Mouse (Mus musculus) kidney, adult 10 weeks (tissue): ENCODE data around the gene Hist1h2an. TPM values are rescaled to one million over a fixed set of nuclear protein-coding genes. Genes with fewer than 3 reads are reported as not detected.

ENCODE experiments used
- polyA plus RNA-seq: library from polyadenylated mRNA; stranded (reverse); fragments of 350-450 nt; fragmentation: Illumina TruSeq; extraction: RNeasy Lipid Tissue Mini Kit (QIAGEN cat#74804); gene quantifications from one replicate; pipeline ENCODE4 v1.2.3, GENCODE M21; 2014; ENCODE audit warnings: low read depth, low replicate concordance

Hist1h2an gene
- not detected for polyA plus RNA-seq

GRCm38 (mm10) chr13:21786899-21787629, at the start of gene Hist1h2an, which contains the start of gene Hist1h2bp:
Gene Hist1h2an (minus strand): TSS chr13:21787218.
Gene Hist1h2bp (plus strand): TSS chr13:21787461.

GRCm38 (mm10) chr13:21833461-21833860, 46.4 kb upstream of the Hist1h2an start, which contains the start of the genes Hist1h2ap and Hist1h2br:
Gene Hist1h2ap (minus strand): TSS chr13:21833507.
Gene Hist1h2br (plus strand): TSS chr13:21833743.

GRCm38 (mm10) chr13:21831418-21832394, 44.7 kb upstream of the Hist1h2an start, which contains the start of gene Hist1h4n:
Gene Hist1h4n (minus strand): TSS chr13:21832196.

GRCm38 (mm10) chr13:21811539-21811938, 24.5 kb upstream of the Hist1h2an start, which contains the start of gene Hist1h4m:
Gene Hist1h4m (plus strand): TSS chr13:21811746.

GRCm38 (mm10) chr13:21810073-21810472, 23.1 kb upstream of the Hist1h2an start, which contains the start of the genes Hist1h2bq and Hist1h2ao:
Gene Hist1h2bq (minus strand): TSS chr13:21810197.
Gene Hist1h2ao (plus strand): TSS chr13:21810465.

GRCm38 (mm10) chr13:21783255-21783617, 3.8 kb downstream of the Hist1h2an start, which contains the start of gene Hist1h3i:
Gene Hist1h3i (minus strand): TSS chr13:21783370.

GRCm38 (mm10) chr13:21779767-21780731, 7.0 kb downstream of the Hist1h2an start, which contains the start of gene Hist1h1b:
Gene Hist1h1b (minus strand): TSS chr13:21780625.

GRCm38 (mm10) chr13:21753524-21754285, 33.3 kb downstream of the Hist1h2an start, which contains the start of the genes Hist1h2ak and Hist1h2bn:
Gene Hist1h2ak (minus strand): TSS chr13:21753827.
Gene Hist1h2bn (plus strand): TSS chr13:21754123.

GRCm38 (mm10) chr13:21750159-21751017, 36.6 kb downstream of the Hist1h2an start, which contains the start of gene Hist1h4k:
Gene Hist1h4k (minus strand): TSS chr13:21750505.

Other genes with a start within 250 kb of the Hist1h2an start
- gene Olfr1366, start 244.4 kb downstream of the Hist1h2an start, polyA plus RNA-seq = not detected
- gene Olfr1535, start 227.3 kb downstream of the Hist1h2an start, polyA plus RNA-seq = not detected
- not detected for gene Olfr1364, start 205.5 kb downstream of the Hist1h2an start, polyA plus RNA-seq
- gene Olfr1362, start 173.2 kb downstream of the Hist1h2an start, polyA plus RNA-seq = not detected
- not detected for gene Olfr11, start 144.7 kb downstream of the Hist1h2an start, polyA plus RNA-seq
- gene Olfr1361, start 123.8 kb downstream of the Hist1h2an start, polyA plus RNA-seq = not detected
- not detected for gene Olfr1360, start 109.8 kb downstream of the Hist1h2an start, polyA plus RNA-seq
- gene Olfr1359, start 89.1 kb downstream of the Hist1h2an start, polyA plus RNA-seq = not detected
- gene Hist1h2bl, start 71.1 kb downstream of the Hist1h2an start, polyA plus RNA-seq = not detected
- not detected for gene Hist1h2ai, start 70.8 kb downstream of the Hist1h2an start, polyA plus RNA-seq
- gene Hist1h3h, start 69.6 kb downstream of the Hist1h2an start, polyA plus RNA-seq = not detected
- gene Hist1h2bm, start 65.2 kb downstream of the Hist1h2an start, polyA plus RNA-seq = not detected
- gene Hist1h4j, start 52.2 kb downstream of the Hist1h2an start, polyA plus RNA-seq = 2.0 TPM
- not detected for gene Hist1h4k, start 36.7 kb downstream of the Hist1h2an start, polyA plus RNA-seq
- not detected for gene Hist1h2ak, start 33.4 kb downstream of the Hist1h2an start, polyA plus RNA-seq
- not detected for gene Hist1h2bn, start 33.1 kb downstream of the Hist1h2an start, polyA plus RNA-seq
- gene Hist1h1b, start 6.6 kb downstream of the Hist1h2an start, polyA plus RNA-seq = not detected
- gene Hist1h3i, start 3.8 kb downstream of the Hist1h2an start, polyA plus RNA-seq = not detected
- gene Hist1h2bp, start 243 bp upstream of the Hist1h2an start, polyA plus RNA-seq = not detected
- gene Hist1h2bq, start 23.0 kb upstream of the Hist1h2an start, polyA plus RNA-seq = not detected
- not detected for gene Hist1h2ao, start 23.2 kb upstream of the Hist1h2an start, polyA plus RNA-seq
- not detected for gene Hist1h4m, start 24.5 kb upstream of the Hist1h2an start, polyA plus RNA-seq
- not detected for gene Hist1h4n, start 45.0 kb upstream of the Hist1h2an start, polyA plus RNA-seq
- not detected for gene Hist1h2ap, start 46.3 kb upstream of the Hist1h2an start, polyA plus RNA-seq
- gene Hist1h2br, start 46.5 kb upstream of the Hist1h2an start, polyA plus RNA-seq = 0.57 TPM
- gene Zfp184, start 157.9 kb upstream of the Hist1h2an start, polyA plus RNA-seq = 2.7 TPM
- not detected for gene Pom121l2, start 194.0 kb upstream of the Hist1h2an start, polyA plus RNA-seq
- gene Prss16, start 222.5 kb upstream of the Hist1h2an start, polyA plus RNA-seq = not detected
- not detected for gene Hist1h2ah, start 248.3 kb upstream of the Hist1h2an start, polyA plus RNA-seq
- not detected for gene Hist1h2bk, start 248.7 kb upstream of the Hist1h2an start, polyA plus RNA-seq